Mouse (Mus musculus) embryo, embryonic 11 days (tissue): ENCODE results near the gene Zc3h7a.
"Not testable (repeated sequence)": the region's sequence is repeated elsewhere in the genome, so short reads cannot be mapped to it uniquely, and the experiment has no call there.

Experiments
- DNase-seq: peaks from one replicate; pipeline ENCODE4 v3.0.0-alpha.2; 2015

Zc3h7a gene

DNA sequence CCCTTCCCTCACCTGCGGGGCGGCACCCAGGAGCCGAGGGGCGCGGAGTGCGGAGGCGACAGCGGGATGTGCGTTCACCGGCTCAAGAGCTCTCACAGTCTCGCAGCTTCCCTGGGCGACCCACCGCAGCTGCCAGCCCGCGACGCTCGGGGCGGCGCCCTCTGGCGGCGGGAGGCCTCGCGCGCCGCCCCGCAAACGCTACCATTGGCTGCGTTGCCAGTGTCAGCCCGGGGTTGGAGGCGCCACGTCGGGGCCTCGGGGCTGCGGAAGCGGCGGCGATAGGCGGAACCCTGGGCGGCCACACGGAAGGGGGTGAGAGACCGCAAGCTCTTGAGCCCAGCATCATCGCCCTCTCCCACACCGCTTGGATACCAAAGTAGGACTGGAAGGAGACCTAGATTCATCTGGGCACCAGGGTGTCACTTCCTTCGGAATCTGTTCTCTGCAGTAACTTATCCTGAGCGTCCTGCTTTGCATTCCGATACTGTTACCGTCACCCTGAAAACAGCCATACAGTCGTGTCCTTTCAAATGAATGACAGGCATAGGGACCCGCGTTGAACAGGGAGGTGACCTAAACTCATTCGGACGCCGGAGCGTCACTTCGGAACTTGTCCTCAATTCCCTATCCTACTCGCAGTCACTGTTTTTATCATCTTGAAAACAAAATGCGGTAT, at the start of gene Zc3h7a:
Gene Zc3h7a, minus strand, starts transcription at position 186 of the 676 bp plus-strand sequence.
- DNase-seq: peak; percentile 94

DNA sequence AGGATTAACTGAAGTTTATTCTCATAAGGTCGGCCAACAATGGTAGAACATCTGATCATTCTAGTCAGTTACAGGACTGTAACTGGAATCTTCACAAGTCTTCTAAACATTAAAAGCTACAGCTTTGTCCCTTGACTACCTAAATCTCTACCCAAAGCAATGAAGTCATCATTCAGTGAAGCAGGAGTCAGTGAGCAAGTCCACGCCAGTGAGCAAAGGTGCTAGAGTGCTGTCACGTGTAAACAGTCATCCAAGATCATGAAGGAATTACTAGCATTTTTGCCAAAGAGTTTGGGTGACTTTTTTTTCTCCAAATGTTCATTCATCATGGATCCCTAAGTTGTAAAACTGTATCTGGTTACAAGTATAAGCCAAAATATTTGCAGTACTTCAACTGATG, 41.6 kb upstream of the Zc3h7a start:
- DNase-seq: no peak

DNA sequence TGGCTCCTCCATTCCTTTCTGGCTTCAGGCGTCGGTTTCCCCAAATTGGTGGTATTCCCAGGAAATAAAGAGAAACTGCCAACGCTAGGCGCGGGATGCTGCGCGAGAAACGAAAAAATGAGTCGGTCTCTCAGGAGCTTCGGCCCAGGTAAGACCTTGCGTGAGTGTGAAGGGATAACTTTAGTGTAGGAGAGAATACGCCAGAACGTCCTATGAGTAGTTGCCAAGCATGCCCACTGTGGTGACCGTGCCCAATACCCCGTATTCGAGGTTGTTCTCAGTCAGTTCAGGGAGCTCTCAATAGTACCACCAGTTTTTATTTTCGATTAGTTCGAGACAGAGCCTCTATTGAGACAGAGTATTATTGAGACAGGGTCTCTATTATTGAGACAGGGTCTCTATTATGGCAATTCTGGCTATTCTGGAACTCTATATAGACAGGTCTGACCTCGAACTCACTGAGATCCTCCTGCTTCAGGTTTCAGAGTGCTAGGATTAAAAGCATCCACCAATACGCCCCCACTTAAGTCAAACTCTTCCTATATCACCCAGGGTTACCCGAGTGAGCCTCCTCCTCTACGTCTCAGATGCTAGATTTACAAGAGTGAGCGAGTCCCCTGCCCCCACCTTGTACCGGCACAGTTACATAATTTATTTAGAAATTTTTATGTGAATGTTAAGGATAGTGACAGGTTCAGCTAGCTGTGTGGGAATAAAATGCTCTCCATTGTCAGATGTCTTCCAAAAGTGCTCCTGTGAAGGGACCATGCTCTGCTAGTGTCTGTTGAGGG, 27.6 kb upstream of the Zc3h7a start:
- no peak for DNase-seq

DNA sequence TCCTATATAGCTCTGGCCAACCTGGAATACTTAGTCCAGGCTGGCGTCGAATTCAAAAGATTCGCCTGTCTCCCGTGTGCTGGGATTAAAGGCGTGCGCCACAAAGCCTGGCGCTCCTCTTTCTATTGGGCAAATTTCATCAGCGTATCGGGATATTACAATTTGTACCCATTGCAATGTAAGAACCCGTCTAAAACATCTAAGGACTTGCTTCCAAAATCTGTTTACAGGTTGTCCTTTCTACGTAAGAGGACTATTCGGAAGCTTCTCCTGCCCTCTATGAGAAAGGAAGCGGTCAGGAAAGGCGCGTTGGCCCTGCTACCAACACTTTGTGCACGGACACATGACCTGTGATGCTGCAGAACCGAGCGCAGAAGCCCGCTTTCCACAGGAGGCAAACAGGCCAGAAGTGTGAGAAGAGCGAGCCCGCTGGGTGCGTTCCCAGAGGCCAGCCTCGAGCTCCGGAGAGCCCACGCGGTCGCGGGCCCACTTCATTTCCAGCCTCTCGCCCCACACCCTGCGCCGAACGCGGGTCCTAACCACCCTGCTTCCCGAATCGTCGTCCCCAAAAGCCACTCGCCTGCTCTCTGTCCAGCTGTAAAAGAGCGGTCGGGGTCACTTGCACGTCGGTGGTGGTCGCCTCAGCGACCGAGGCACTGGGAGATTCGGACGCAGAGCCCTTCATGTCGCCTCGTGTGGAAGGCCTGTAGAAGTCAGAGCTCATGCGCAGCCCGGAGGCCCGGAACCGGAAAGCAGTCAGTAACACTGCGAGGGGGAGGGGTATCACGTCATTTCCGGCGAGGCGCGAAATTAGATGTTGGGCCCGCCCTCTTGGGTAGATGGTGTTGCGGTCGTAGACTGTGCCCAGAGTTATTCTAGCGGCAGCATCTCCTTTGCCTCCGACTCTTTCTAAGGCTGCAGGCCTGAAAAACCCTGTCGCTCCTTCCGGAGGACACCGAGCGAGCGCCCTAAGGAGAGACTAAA, 26.7 kb upstream of the Zc3h7a start, which contains the start of gene Rsl1d1:
Gene Rsl1d1, minus strand, starts transcription at position 761 of the 984 bp plus-strand sequence.
- peak; percentile 97 for DNase-seq

DNA sequence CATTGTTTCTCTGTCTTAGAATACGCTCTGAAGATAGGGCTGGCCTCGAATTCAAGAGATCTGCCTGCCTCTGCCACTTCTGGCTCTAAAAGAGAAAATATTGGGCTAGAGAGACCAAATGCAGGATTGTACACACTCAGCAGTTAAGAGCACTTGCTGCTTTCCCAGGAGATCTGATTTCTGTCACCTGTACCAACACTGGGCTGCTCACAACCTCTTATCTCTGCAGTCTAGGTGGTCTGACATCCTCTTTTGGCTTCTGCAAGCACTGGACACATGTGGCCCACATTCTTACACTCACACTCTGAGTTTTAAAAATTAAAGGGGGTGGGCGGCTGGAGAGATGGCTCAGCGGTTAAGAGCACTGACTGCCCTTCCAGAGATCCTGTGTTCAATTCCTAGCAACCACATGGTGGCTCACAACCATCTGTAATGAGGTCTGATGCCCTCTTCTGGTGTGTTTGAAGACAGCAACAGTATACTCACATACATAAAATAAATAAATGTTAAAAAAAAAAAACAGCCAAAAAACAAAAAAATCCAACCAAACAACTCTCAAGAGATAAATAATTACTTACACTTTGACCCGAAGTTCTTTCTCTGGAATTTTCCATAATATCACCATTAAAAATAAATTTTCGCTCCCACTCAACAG, 25.7 kb upstream of the Zc3h7a start:
- DNase-seq: no peak

DNA sequence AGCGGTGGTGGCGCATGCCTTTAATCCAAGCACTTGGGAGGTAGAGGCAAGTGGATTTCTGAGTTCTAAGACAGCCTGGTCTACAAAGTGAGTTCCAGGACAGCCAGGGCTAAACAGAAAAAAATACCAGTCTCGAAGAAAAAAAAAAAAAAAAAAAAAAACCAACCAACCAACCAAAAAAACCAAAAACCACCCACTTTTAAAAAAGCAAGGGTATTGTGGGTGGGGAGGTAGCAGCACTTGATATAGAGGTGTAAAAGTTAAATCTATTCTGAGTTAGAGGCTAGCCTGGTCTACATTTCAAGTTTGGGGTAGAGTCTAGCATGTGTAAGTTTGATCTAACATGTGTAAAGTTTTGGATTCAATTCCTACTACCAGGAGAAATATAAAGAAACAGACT, 24.1 kb upstream of the Zc3h7a start:
- no peak for DNase-seq

DNA sequence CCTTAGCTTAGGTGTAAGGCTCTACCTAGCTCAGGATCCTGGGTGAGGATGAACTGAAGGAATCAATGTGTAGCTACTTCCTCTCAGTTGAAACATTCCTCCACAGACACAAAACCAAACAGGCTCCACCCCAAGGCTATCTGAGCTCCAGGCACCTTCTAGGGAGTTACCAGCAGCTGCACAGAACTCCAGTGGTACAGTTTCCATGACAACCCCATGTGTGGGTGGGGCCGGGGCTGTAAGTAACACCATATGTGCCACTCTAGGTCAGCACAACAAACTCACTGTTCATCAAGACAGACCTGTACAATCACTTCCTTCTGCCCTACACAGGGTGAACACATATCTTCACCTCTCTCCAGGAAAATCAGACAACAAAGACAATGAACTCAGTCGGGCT, 22.3 kb upstream of the Zc3h7a start:
- peak; percentile 77 for DNase-seq

DNA sequence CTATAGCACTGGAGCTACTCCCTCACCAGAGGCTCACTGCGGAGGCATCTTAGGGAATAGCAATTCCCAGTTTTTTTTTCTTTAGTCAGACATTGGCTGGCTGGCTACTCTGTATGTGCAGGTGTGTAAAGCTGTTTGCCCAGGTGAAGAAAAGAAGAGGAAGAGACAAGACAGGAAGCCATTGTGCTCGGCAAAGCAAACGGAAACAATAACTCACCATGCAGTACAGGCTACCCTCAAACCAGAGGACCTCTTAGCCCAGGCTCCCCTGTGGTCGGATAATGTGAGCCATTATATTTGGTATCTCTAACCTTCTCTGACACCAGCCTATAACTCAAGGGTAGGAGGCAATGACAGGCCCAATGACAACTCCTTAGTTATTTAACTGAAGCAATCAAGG, 20.9 kb upstream of the Zc3h7a start:
- DNase-seq: no peak

DNA sequence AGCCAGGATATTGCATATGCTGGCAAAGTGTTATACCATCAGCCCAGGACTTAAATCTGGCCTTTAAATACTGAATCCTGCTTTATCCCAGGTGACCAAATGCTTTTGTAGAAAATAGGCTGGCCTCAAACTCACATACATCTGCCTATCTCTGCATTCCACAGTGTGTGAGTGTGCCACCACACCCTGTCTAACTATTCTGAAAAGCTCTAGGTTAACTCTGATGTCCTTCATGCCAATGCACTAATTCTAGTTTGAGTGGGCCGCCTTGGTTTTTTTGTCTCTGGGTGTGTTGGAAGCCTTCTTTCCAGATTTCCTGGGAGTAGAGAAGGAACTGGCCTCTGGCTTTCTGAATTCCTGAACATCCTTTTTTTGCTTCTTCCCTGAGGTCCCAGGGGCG, 17.0 kb upstream of the Zc3h7a start:
- DNase-seq: no peak

DNA sequence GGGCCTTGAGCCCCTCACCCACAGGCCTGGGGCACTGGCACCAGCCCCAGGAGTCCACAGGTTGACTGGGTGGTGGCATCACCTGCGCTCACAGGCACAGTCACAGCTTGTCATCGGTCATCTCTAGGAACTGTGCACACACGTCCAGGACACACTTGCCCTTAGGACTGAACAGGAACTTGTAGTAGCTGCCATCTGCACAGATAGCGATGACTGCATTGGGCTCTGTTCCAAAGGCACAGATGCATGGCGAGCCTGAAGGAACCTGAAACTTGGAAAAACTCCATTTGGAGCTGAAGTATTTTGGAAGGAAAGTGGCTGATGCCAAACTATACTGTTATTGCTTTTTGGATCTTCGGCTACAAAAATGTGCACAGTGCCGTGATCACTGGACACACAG, 14.0 kb upstream of the Zc3h7a start:
- no peak for DNase-seq

DNA sequence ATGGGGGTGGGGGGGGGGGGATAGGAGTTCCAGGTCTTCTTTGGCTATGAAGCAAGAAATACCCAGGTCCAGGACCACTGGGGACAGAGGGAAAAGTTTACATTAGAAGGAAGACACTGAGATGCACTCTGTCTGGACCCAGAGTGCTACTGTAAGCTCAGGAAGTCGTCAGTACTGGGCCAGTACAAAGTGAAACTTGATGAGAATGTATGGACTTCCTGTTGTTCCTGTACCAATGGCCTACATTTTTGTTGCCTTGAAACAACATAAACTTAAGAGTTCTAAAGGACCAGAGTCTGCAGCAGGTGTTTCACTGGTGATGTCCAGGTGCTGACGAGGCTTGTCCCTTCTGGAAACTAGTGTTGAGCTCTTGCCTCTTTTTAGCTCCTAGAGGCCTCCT, 1.2 kb upstream of the Zc3h7a start:
- DNase-seq: no peak

DNA sequence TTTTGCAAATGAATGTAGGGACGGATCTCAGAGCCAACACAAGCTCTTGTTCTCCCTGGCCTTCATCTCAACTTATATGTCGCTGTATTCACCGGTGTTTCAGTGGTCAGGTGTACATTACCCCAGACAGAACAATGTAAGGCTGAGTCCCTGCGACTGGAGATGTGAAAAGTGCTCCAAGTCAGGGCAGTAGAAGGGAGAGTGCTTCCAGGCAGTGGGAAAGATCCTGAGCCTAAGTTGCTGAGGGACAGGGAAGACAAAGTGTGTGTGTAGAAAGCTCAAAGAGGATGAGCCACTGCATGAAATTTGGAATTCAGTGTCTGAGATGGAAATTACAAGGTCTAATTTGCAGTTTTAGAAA, 671 bp upstream of the Zc3h7a start:
- DNase-seq: no peak

DNA sequence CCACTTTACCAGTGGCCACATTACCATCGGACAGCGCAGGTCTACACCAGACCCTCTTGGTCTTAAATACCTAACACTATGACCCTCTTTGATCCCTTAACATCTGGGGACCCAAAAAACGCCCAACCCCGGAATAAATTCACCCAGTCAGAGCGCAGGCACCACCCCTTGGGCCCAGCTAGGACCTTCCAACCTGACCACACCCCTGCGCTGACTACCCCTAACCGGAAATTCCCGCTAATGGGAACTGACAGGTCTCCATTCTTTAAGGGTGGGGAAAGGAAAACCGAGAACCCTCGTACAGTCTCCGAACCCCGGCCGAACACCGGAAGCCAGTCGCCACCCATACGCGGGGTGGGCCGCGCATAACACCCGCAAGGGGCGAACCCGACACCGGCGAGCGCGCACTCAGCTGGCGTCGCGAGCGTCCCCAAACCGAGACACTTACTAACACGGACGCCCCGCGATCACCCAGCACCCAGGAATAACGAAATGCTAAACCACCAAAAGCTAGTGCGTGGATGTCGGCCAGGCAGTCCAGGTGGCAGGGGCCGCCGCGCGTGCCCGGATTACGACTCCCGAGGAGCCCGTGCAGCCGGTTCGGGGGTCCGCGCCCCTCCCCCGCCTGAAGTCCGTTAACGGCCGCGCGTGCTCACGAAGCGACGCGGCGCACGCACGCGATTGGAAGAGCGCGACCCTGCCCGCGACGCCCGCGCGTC, 545 bp downstream of the Zc3h7a start:
- peak; percentile 82 for DNase-seq

DNA sequence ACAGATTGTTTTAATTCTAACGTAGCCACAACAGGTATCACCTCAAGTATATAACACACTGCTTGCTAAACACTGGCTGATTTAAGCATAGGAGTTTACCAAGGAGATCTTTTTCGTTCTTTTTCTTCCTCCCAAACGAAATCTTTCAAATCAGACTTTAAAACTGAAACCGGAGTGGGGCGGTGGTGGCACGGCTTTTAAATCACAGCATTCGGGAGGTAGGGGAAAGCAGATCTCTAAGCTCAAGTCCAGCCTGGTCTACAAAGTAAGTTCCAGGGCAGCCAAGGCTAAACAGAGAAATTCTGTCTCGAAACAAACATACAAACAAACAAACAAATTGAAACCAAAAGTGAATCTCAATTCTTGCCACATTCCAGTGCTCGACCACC, 1.1 kb downstream of the Zc3h7a start:
- DNase-seq: peak; percentile 14

DNA sequence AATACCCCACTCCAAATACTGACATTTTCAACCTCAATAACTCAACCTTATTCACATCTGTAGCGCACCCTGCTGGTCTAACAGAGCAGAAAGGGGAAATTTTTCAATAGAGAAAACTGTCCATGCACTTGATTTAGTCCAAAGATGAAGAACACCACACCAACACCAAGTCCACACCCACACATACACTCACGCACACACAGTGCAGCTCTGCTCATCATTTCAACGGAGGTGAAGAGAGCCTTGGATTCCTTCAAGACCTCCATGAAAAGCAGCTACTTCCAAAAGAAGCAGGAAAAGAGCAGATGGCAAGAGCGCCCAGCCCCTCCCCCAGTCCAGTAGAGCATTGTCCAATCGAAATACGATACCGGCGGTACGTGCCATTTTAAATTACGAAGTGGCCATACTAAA, 1.5 kb downstream of the Zc3h7a start:
- DNase-seq: peak; percentile 78

DNA sequence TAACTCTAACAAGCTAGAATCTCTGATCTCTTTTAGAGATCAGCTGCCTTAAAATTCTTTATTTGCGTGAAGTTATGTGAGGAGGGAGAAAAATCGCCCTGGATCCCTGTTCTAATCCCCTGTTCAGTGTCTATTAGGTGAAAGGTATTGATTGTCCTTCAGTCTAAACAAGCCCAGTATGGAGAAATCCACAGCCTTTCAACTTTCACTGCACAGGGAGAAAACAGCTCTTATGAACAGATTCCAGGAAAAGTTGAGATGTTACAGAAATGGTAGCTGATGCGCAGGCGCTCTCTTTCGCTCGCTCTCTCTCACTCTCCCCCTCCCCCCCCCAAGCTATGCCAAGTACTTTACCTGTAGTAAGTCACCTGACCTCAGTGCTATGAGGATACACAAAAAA, 4.5 kb downstream of the Zc3h7a start:
- DNase-seq: no peak

DNA sequence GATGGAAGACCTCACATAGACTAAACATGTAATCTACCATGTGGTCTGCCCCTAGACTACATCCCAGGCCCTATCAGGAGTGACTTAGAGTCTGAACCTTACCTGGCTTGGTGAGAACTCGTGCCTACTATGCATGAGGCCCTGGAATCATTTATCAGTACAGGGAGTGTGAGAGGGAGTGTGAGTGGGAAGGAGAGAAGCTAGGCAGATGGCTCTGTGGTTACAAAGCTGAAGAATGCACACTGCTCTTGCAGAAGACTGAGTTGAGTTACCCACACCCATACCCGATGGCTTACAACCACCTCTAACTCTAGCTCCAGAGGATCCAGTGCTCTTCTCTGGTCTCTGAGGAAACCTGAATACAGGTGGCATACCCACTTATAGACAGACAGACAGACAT, 9.8 kb downstream of the Zc3h7a start:
- DNase-seq: no peak

DNA sequence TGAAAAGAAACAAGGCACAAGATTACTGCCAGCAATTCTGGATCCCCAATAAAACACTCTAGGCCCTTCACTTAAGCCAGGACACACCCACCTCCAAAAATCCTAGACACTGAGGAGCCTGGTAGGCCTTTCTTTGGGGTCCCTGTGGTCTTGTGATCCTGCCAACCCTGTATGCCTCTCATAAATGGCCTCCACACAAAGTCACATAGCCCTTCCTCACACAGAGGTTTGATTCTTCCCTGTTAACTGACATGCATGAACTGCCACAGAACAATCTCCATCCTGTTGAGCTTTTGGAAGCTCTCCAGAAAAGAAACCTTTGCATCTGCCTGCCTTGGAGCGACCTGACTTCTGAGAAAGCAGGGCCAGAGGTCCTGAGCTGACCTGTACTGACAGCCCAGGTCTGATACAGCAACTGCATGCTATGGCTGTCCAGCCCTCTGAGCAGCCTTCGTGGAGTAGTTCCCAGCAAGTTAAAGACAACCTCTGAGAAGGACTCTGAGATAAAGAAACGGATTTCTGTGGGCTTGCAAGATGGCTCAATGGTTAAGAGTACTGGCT, 11.4 kb downstream of the Zc3h7a start:
- DNase-seq: no peak

DNA sequence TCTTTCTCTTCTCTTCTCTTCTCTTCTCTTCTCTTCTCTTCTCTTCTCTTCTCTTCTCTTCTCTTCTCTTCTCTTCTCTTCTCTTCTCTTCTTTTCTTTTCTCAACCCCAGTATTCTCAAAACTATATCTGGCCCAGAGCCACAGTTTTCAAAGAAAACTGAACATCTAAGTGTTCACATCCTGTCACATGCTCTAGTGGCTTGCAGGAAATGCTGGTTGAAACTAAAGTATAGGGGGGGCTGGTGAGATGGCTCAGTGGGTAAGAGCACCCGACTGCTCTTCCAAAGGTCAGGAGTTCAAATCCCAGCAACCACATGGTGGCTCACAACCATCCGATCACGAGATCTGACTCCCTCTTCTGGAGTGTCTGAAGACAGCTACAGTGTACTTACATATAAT, 18.5 kb downstream of the Zc3h7a start:
- DNase-seq: not testable (repeated sequence)

DNA sequence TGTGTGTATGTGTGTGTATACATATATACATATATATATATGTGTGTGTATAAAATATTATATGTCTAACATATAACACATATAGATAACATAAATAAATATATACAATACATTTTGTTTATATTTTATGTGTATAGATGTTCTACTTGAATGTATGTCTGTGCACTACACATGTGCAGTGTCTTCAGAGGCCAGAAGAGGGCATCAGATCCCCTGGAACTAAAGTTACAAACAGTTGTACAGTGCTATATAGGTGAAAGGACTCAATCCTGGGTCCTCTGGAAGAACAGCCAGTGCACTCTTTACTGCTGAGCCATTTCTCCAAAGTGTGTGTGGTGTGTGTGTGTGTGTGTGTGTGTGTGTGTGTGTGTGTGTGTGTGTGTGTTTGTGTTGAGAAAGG, 21.7 kb downstream of the Zc3h7a start:
- no peak for DNase-seq

DNA sequence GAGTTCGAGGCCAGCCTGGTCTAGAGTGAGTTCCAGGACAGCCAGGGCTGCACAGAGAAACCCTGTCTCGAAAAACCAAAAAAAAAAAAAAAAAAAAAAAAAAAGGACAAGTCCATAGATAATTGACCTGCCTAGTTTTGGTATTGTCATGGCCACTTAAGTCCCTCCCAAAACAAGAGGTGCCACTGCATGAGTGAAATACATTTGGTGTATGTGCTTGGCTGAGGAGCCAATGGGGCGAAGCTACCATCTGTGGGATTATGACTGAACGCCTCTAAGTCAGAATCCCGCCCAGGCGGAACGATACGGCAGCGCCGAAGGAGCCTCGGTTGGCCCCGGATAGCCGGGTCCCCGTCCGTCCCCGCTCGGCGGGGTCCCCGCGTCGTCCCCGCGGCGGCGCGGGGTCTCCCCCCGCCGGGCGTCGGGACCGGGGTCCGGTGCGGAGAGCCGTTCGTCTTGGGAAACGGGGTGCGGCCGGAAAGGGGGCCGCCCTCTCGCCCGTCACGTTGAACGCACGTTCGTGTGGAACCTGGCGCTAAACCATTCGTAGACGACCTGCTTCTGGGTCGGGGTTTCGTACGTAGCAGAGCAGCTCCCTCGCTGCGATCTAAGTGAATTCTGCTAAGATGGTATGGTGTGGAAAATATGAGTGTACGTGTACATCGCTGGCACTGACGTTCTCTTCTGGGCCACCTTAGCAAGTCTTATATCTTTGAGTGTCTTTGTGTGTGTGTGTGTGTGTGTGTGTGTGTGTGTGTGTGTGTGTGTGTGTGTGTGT, 32.3 kb downstream of the Zc3h7a start:
- not testable (repeated sequence) for DNase-seq
